Mouse (Mus musculus) ovary, adult 18-20 months (tissue): Measurements from ENCODE around the gene Dcun1d4.

ENCODE experiments used
- DNase-seq: peaks from one replicate; pipeline ENCODE4 v3.0.0; 2022; ENCODE audit warnings: low spot score, mixed read lengths

The Dcun1d4 gene

GRCm38 (mm10) chr5:73598943-73599695 is 118.3 kb downstream of the Dcun1d4 start:
- no peak for DNase-seq

GRCm38 (mm10) chr5:73599991-73600390 is 119.2 kb downstream of the Dcun1d4 start:
- peak; percentile 19 for DNase-seq

GRCm38 (mm10) chr5:73601361-73601763 is 120.6 kb downstream of the Dcun1d4 start:
- DNase-seq = no peak

DNA sequence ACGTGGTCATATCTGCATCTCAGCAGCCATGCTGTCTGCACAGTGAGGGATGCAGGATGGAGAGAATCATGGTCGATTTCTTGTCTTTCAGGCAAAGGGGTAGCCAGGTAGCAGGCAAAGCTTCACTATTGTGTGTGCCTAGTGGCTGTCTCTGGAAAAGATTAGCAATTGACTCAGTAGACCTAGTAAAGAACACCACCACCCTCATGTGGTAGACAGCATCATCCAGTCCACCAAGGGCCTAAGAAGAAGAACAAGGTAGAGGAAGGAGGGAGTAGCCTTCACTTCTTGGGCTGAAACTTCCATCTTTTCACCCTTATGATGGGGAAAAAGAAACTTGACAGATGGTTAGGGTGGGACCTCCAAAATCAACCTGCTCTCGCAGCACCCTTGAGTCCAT is 122.1 kb downstream of the Dcun1d4 start:
- no peak for DNase-seq

DNA sequence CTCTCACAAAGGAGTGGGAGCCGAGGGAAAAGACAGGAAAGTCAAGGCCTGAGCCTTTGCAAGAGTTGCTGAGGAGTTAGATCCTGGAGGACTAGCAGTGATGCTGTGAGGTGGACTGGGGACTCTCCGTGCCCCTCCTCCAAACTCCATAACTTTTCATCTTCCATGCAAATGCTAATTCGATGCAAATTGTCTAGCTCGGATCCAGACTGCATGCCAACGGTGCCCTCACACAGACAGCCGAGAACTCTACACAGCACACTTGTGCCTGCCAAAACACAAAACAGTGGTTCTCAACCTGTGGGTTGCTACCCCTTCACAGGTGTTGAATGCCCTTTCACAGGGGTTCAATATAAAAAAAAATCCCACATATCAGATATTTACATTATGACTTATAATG is 123.7 kb downstream of the Dcun1d4 start:
- DNase-seq = no peak

DNA sequence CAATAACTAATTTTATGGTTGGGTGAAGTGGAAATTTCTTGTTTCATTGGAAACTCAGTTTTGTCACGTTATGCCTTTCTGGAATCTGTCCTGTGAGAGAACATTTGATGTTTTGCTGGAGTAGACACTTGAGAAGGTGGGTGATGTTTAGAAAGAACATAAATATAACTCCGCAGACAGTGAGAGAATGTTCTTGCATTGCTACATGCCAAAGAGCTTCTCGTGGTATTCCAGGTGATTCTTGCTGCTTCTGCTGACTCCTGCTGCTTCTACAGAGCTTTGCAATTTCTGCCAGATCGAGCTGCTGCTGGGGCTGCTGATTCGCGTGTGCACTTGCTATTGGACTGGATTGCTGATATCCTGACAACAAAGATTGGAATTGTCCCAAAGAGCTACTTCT is 124.2 kb downstream of the Dcun1d4 start:
- DNase-seq = no peak
